Mouse (Mus musculus) liver, postnatal 0 days (tissue): ENCODE measurements around the gene Cdc123. TPM values are rescaled to one million over a fixed set of nuclear protein-coding genes. Genes with fewer than 3 reads are reported as not detected.

Experiments used
- ATAC-seq: fragments of 200-750 bp; cut with Nextera tagmentation; 2 replicates; pipeline ENCODE4 v1.8.0; 2017; ENCODE audit warnings: mild to moderate bottlenecking, moderate library complexity
- DNase-seq: peaks from one replicate; pipeline ENCODE4 v3.0.0-alpha.2; 2016
- H3K27ac ChIP-seq: fragments of 300-500 bp; sonication (generic); 2 replicates; pipeline ENCODE4 v1.5.1; 2014; ENCODE audit warnings: antibody characterized with exemption, moderate library complexity, mild to moderate bottlenecking, low read depth
- H3K27me3 ChIP-seq: fragments of 300-500 bp; sonication (generic); 2 replicates; pipeline ENCODE4 v1.6.1; 2014; ENCODE audit warnings: low read length, control low read depth, mixed read lengths; ENCODE audit not compliant: insufficient read depth
- H3K36me3 ChIP-seq: fragments of 300-500 bp; sonication (generic); replicated peaks from 2 replicates; pipeline ENCODE4 v1.6.1; 2014; ENCODE audit warnings: mild to moderate bottlenecking, control low read depth, low read length, moderate library complexity, mixed read lengths; ENCODE audit not compliant: insufficient read depth
- H3K4me1 ChIP-seq: fragments of 300-500 bp; sonication (generic); 2 replicates; pipeline ENCODE4 v1.6.1; 2014; ENCODE audit warnings: antibody characterized with exemption, mild to moderate bottlenecking, control low read depth; ENCODE audit not compliant: insufficient read depth
- H3K4me2 ChIP-seq: fragments of 300-500 bp; sonication (generic); 2 replicates; pipeline ENCODE4 v1.6.1; 2014; ENCODE audit warnings: low read depth, mild to moderate bottlenecking, low read length, moderate library complexity, mixed read lengths
- H3K4me3 ChIP-seq: fragments of 300-500 bp; sonication (generic); 2 replicates; pipeline ENCODE4 v1.5.1; 2014; ENCODE audit warnings: low read depth, low read length
- H3K9ac ChIP-seq: fragments of 300-500 bp; sonication (generic); replicated peaks from 2 replicates; pipeline ENCODE4 v1.6.1; 2014; ENCODE audit warnings: mild to moderate bottlenecking, moderate library complexity
- H3K9me3 ChIP-seq: fragments of 300-500 bp; sonication (generic); 2 replicates; pipeline ENCODE4 v1.6.1; 2016; ENCODE audit warnings: mild to moderate bottlenecking, control low read depth, low read length, mixed read lengths
- CTCF ChIP-seq: sonication (generic); IDR thresholded peaks from 2 replicates; pipeline ENCODE4 v1.5.1; 2016; ENCODE audit warnings: antibody characterized with exemption, low read depth
- EP300 ChIP-seq: IDR thresholded peaks from 2 replicates; pipeline ENCODE4 v1.6.1; 2016; ENCODE audit warnings: antibody characterized with exemption, low read depth, mild to moderate bottlenecking
- WGBS: fragments of 180-500 bp; shearing (Covaris S2); extraction: QIAGEN DNeasy Blood & Tissue Kit; methylation state at CpG from one replicate; pipeline ENCODE4 v1.1.7; 2014; ENCODE audit not compliant: insufficient replicate concordance; 5-methylcytosine and 5-hydroxymethylcytosine counted together
- polyA plus RNA-seq: library from polyadenylated mRNA; unstranded; fragments of >200 nt; fragmentation: Nextera tagmentation; extraction: Ambion mirVana; gene quantifications from 2 replicates; pipeline ENCODE4 v1.2.1, GENCODE M21; 2015

Cdc123 gene
- polyA plus RNA-seq, 1 experiment from 2014 or later = 136 TPM

DNA sequence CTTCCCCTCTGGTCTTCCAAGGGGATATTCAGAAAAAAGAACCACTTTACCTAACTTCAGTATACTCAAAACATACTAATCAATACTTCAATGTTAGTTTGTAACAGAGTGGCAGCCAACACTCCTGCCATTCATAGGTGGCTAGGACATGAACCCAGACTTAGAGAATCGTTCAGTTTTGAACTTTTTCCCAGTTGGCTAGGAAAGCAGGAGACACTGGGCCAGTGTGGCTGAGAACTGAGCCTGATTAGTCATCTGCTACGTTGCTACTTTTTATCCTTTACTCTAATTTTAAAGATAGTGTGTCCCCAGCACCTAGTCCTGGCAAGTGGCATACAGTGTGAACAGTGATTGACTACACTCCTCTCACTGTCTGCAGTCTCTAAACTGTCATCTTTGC, 22.7 kb upstream of the Cdc123 start:
- WGBS = 62% methylated on average over 2 of the region's 2 CpGs
- no peak for DNase-seq
- peak; percentile 95 for ATAC-seq
- Histone ChIP-seq H3K36me3 (peaks cover 45% of the 10 kb centered on the region), H3K9ac (no peak overlapping the region), H3K4me3 (no peak overlapping the region), H3K4me2 (no peak overlapping the region), H3K9me3 (no peaks in the 10 kb centered on the region), H3K4me1 (no peaks in the 10 kb centered on the region), H3K27me3 (no peaks in the 10 kb centered on the region), H3K27ac (peak overlapping the region; percentile 72)
- TF ChIP-seq EP300 = no peak
- no peak for TF ChIP-seq CTCF

DNA sequence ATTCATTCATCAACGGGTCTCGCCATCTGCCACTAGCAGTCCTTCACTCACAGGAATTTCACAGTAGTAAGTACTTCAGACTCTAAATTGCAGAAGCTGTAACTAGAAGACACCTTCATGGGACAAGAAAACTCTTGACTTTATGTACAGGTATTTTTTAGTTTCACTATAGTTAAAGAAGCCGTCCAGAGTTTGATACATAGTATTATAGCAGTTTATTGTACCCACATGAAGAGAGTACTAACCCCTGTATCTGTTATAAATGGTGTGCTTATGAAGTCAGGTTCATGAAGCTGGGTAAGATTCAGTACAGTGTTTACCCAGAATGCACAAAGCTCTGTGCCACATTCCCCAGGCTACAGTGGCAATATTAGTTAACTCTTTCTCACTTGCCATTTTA, 17.9 kb upstream of the Cdc123 start, which contains the start of gene Gm13199:
TSS of gene Gm13199 (minus strand) at position 101 of the 400 bp plus-strand sequence.
- no peak within 1 kb of the TSS for H3K27ac ChIP-seq
- no peak within 1 kb of the TSS for H3K4me3 ChIP-seq
- H3K4me1 ChIP-seq = no peaks in the 10 kb centered on the region
- H3K27me3 ChIP-seq = no peaks in the 10 kb centered on the region
- TF ChIP-seq CTCF (no peak), EP300 (no peak)
- no peaks in the 10 kb centered on the region for H3K9me3 ChIP-seq
- no peak for DNase-seq
- H3K36me3 ChIP-seq = peaks cover 37% of the 10 kb centered on the region
- no peak within 1 kb of the TSS for H3K9ac ChIP-seq
- WGBS = 92% methylated on average over 3 of the region's 3 CpGs
- H3K4me2 ChIP-seq = no peak within 1 kb of the TSS
- ATAC-seq = no peak

DNA sequence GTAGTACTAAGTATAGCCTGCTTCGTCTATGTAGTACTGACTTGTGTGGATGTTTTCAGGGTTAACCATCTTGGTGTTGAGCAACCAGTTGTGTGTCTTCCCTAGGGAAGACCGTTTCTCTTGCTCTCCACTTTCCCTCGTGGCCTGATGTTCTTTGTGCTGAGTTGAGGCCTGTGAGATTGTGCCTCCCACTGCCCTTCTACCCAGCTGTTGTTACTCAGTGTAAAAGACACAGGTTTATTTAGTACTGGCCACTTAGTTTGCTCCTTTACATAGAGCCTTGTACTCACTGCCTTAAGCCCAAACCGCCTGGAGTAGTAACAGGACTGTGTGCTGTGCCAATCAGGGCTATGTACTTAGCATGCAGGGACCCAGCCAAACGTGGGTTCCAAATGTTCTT, 6.9 kb upstream of the Cdc123 start:
- no peaks in the 10 kb centered on the region for H3K27me3 ChIP-seq
- no peaks in the 10 kb centered on the region for H3K9me3 ChIP-seq
- WGBS = 68% methylated on average over 5 of the region's 5 CpGs
- H3K9ac ChIP-seq = no peak overlapping the region
- DNase-seq (no peak), ATAC-seq (no peak)
- H3K4me1 ChIP-seq = peaks cover under 1% of the 10 kb centered on the region
- H3K27ac ChIP-seq = no peak overlapping the region
- no peak overlapping the region for H3K4me3 ChIP-seq
- TF ChIP-seq EP300 (no peak), CTCF (no peak)
- H3K36me3 ChIP-seq = peaks cover 12% of the 10 kb centered on the region
- no peak overlapping the region for H3K4me2 ChIP-seq

GRCm38 (mm10) chr2:5851116-5851515, 6.2 kb upstream of the Cdc123 start:
- no peak overlapping the region for H3K4me2 ChIP-seq
- WGBS = 78% methylated on average over 9 of the region's 9 CpGs
- H3K27me3 ChIP-seq = no peaks in the 10 kb centered on the region
- no peaks in the 10 kb centered on the region for H3K9me3 ChIP-seq
- H3K36me3 ChIP-seq = peaks cover 11% of the 10 kb centered on the region
- no peak for TF ChIP-seq CTCF
- TF ChIP-seq EP300 = no peak
- H3K9ac ChIP-seq = no peak overlapping the region
- no peak overlapping the region for H3K27ac ChIP-seq
- ATAC-seq (no peak), DNase-seq (no peak)
- H3K4me3 ChIP-seq = no peak overlapping the region
- peaks cover 5% of the 10 kb centered on the region for H3K4me1 ChIP-seq

DNA sequence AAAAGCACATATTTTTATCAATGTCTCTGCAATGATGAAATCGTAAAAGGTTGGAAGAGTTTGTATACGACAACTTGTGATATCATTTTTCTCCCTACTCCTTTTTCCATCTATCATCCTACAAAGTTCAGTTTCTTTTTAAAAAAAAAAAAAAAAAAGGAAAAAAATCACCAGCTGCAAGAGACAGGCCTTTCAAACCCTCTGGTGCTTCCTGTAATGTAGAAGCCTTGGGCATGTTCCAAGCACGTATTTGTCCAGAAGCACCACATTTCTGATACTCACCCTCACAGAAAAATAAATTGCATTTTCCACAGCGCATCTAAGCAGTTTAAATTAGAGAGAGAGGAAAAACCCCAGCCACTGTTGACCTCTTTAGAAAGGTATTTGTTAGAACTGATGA, 862 bp upstream of the Cdc123 start:
- peak overlapping the region; percentile 74 for H3K4me2 ChIP-seq
- no peak for ATAC-seq
- H3K4me3 ChIP-seq = peak overlapping the region; percentile 81
- no peaks in the 10 kb centered on the region for H3K9me3 ChIP-seq
- H3K36me3 ChIP-seq = peaks cover 16% of the 10 kb centered on the region
- no peak for DNase-seq
- peak overlapping the region; percentile 86; the same call in 1 of the 2 replicates for H3K27ac ChIP-seq
- TF ChIP-seq EP300 (no peak), CTCF (no peak)
- WGBS = 21% methylated on average over 4 of the region's 4 CpGs
- peaks cover 8% of the 10 kb centered on the region for H3K4me1 ChIP-seq
- no peaks in the 10 kb centered on the region for H3K27me3 ChIP-seq
- H3K9ac ChIP-seq = peak overlapping the region; percentile 85

GRCm38 (mm10) chr2:5844181-5844872, 637 bp downstream of the Cdc123 start:
- Histone ChIP-seq H3K4me3 (peak overlapping the region; percentile 81), H3K4me2 (peak overlapping the region; percentile 74), H3K9me3 (no peaks in the 10 kb centered on the region), H3K36me3 (peaks cover 26% of the 10 kb centered on the region), H3K9ac (peak overlapping the region; percentile 85), H3K27me3 (no peaks in the 10 kb centered on the region), H3K27ac (peak overlapping the region; percentile 86), H3K4me1 (peaks cover 8% of the 10 kb centered on the region)
- TF ChIP-seq EP300 (no peak), CTCF (no peak)
- DNase-seq (no peak), ATAC-seq (peak; percentile 46)
- 4% methylated on average over 23 of the region's 23 CpGs for WGBS

- no peak overlapping the region for H3K27ac ChIP-seq
- TF ChIP-seq CTCF (no peak), EP300 (no peak)
- peaks cover 3% of the 10 kb centered on the region; the same call in 1 of the 2 replicates for H3K4me1 ChIP-seq
- H3K9me3 ChIP-seq = no peaks in the 10 kb centered on the region
- ATAC-seq (no peak), DNase-seq (no peak)
- H3K27me3 ChIP-seq = no peaks in the 10 kb centered on the region
- no peak overlapping the region for H3K4me2 ChIP-seq
- WGBS = 95% methylated on average over 11 of the region's 11 CpGs
- peaks cover 41% of the 10 kb centered on the region for H3K36me3 ChIP-seq
- no peak overlapping the region for H3K4me3 ChIP-seq
- H3K9ac ChIP-seq = no peak overlapping the region
These were observed 4.1 kb downstream of the Cdc123 start for GRCm38 (mm10) chr2:5840815-5841214.
